Mouse (Mus musculus) liver, adult 2 months (tissue): ENCODE data around the gene 2310079G19Rik. TPM values are rescaled to one million over a fixed set of nuclear protein-coding genes. Genes with fewer than 3 reads are reported as not detected.

ENCODE experiments used
- DNase-seq: peaks from one replicate; pipeline ENCODE4 v3.0.0-alpha.2; 2011; ENCODE audit warnings: low read depth, low spot score; ENCODE audit errors: extremely low read depth
- H3K27ac ChIP-seq: fragments of 200-500 bp; replicated peaks from 2 replicates; pipeline ENCODE4 v1.5.1; 2012; ENCODE audit warnings: low read depth, mild to moderate bottlenecking, control low read depth, inconsistent platforms, low read length; ENCODE audit not compliant: insufficient read depth
- H3K27me3 ChIP-seq: fragments of 200-500 bp; 2 replicates; pipeline ENCODE4 v1.6.1; 2012; ENCODE audit warnings: mild to moderate bottlenecking, moderate library complexity, low read length, inconsistent platforms; ENCODE audit not compliant: control insufficient read depth, insufficient read depth
- H3K36me3 ChIP-seq: fragments of 200-500 bp; 2 replicates; pipeline ENCODE4 v1.6.1; 2012; ENCODE audit warnings: low read length, inconsistent platforms; ENCODE audit not compliant: control insufficient read depth, insufficient read depth
- H3K4me1 ChIP-seq: fragments of 200-500 bp; 2 replicates; pipeline ENCODE4 v1.6.1; 2011; ENCODE audit warnings: low read length; ENCODE audit not compliant: control insufficient read depth, insufficient read depth
- H3K4me3 ChIP-seq: fragments of 200-500 bp; 2 replicates; pipeline ENCODE4 v1.5.1; 2011; ENCODE audit warnings: low read depth, mild to moderate bottlenecking, control low read depth, low read length, moderate library complexity; ENCODE audit not compliant: insufficient read depth
- H3K79me2 ChIP-seq: fragments of 200-500 bp; 2 replicates; pipeline ENCODE4 v1.6.1; 2012; ENCODE audit warnings: inconsistent platforms, mild to moderate bottlenecking, low read length, moderate library complexity; ENCODE audit not compliant: control insufficient read depth, insufficient read depth
- H3K9ac ChIP-seq: fragments of 200-500 bp; 2 replicates; pipeline ENCODE4 v1.6.1; 2012; ENCODE audit warnings: low read depth, mild to moderate bottlenecking, control low read depth, inconsistent platforms, low read length
- CTCF ChIP-seq: fragments of 200-500 bp; IDR thresholded peaks from 2 replicates; pipeline ENCODE4 v1.5.1; 2011; ENCODE audit warnings: low read depth, low read length, control low read depth
- POLR2A ChIP-seq: fragments of 200-500 bp; IDR thresholded peaks from 2 replicates; pipeline ENCODE4 v1.6.1; 2011; ENCODE audit warnings: low read length, control low read depth; ENCODE audit not compliant: insufficient read depth; ENCODE audit errors: extremely low read depth
- WGBS: fragments of 180-500 bp; shearing (Covaris S2); methylation state at CpG from one replicate; pipeline ENCODE4 v1.1.7; 2018; 5-methylcytosine and 5-hydroxymethylcytosine counted together
- polyA plus RNA-seq: library from polyadenylated mRNA; depleted of rRNA; stranded (reverse); fragments of >200 nt; gene quantifications from 2 replicates; pipeline ENCODE4 v1.2.3, GENCODE M21; 2012
- total RNA-seq: library from RNA; depleted of rRNA; stranded (reverse); fragments of >200 nt; gene quantifications from 2 replicates; pipeline ENCODE4 v1.2.3, GENCODE M21; 2014

The 2310079G19Rik gene
- total and polyA plus RNA-seq, 2 experiments = not detected

DNA sequence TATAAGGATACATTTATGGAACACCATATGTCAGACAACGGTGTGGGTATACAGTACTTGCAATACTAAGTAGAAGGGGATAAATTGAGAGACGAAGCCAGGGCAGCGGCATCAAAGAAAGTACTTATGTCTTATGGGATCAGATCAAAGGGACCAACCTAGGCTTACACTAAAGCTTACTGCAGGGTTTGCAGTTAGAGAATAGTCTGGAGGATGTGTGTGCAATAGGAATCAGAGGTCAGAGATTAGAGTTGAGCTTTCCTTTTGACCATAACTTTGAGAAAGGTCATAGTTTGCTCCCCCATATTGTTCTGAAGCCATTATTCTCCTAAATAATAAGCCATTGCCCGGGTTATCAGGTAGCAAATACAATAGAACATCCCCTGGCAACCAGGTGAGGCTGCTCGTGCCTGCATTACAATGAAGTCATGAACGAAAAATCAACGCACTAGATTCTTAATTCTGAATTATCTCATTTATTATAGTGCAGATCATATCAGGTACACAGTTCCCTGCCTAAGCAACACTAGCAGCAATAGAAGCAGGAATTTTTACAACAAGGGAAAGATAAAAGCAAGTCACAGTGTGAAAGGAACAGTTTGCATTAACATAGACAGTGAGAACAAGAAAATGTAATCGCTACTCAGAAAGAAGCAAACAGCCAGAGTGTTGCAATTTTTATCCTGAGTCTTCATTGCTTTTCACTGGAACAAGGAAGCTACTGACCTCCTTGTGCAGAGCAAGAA is 19.1 kb upstream of the 2310079G19Rik start:
- Histone ChIP-seq H3K9ac (no peak overlapping the region), H3K79me2 (no peaks in the 10 kb centered on the region), H3K27ac (no peak overlapping the region), H3K4me1 (peaks cover 5% of the 10 kb centered on the region; the same call in 1 of the 2 replicates), H3K27me3 (no peaks in the 10 kb centered on the region), H3K36me3 (no peaks in the 10 kb centered on the region), H3K4me3 (no peak overlapping the region)
- DNase-seq = no peak
- 87% methylated on average over 8 of the region's 8 CpGs for WGBS
- TF ChIP-seq POLR2A = no peak
- TF ChIP-seq CTCF = no peak

DNA sequence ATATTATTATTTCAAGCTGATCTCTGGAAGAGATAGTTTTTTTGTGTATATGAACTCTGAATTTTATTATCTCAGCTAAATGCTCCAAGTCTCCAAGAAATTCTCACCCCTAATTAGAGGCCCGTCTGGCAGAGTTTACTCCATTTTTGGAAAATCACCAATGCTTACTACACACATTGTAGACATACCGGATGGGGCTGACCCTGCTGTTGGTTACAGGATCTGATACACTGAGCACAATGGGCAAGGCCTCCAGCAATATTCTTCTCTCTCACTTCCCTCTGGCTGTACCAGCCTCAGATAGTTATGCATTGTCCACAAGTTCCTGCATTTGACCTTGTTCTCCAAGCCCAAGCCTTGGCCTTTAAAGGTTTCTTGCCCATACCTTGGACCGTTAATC is 12.6 kb upstream of the 2310079G19Rik start:
- 76% methylated on average over 3 of the region's 3 CpGs for WGBS
- H3K4me1 ChIP-seq = peaks cover 5% of the 10 kb centered on the region; the same call in 1 of the 2 replicates

DNA sequence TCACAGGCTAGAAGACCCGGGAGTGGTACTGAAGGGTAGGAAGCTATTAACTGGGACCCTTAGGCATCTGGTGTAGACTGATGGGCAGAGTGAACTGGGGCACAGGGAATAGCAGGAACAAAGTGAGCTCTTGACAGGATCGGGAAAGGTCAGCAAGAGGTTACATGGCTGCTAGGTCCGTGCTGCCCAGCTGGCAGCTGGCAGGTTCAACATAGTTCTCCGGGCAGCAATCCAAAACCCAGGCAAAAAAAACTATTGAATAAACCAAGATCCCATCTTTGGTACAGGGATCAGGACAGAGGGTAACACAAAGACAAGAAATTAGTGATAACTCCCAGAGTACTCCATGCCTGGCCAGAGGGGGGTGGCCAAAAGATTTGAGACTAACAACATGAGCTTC is 7.7 kb upstream of the 2310079G19Rik start:
- Histone ChIP-seq H3K27me3 (no peaks in the 10 kb centered on the region), H3K4me1 (peaks cover 2% of the 10 kb centered on the region; the same call in 1 of the 2 replicates), H3K4me3 (no peak overlapping the region), H3K9ac (no peak overlapping the region), H3K79me2 (no peaks in the 10 kb centered on the region), H3K27ac (no peak overlapping the region), H3K36me3 (no peaks in the 10 kb centered on the region)
- TF ChIP-seq POLR2A (no peak), CTCF (no peak)
- 17% methylated on average over 4 of the region's 4 CpGs for WGBS
- DNase-seq = peak; percentile 86

More for the DNA sequence above, 12.6 kb upstream of the 2310079G19Rik start:
- no peak for DNase-seq
- Histone ChIP-seq H3K79me2 (no peaks in the 10 kb centered on the region), H3K36me3 (no peaks in the 10 kb centered on the region), H3K4me3 (no peak overlapping the region), H3K9ac (no peak overlapping the region), H3K27me3 (no peaks in the 10 kb centered on the region), H3K27ac (no peak overlapping the region)
- no peak for TF ChIP-seq POLR2A
- no peak for TF ChIP-seq CTCF

DNA sequence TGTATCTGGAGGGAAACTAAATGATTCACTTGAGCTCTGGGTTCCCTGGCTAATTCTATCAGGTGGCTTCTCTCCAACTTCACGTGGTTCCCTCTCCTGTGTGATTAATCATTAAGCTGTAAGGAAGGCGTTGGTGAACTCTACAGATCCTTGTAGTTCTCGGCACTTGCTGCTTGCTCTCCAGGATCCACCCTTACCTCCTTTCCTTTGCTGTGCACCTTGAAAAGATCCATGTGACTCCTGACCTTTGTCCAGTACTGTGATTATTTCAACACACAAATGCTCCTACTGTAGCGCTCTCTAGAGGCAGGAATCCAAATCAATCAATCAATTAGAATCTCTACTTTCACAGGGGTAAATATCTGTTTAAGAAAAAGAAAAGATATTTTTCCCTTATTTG is 4.0 kb upstream of the 2310079G19Rik start:
- Histone ChIP-seq H3K4me3 (no peak overlapping the region), H3K36me3 (no peaks in the 10 kb centered on the region), H3K79me2 (no peaks in the 10 kb centered on the region), H3K27ac (no peak overlapping the region), H3K27me3 (no peaks in the 10 kb centered on the region), H3K4me1 (peaks cover 2% of the 10 kb centered on the region; the same call in 1 of the 2 replicates), H3K9ac (no peak overlapping the region)
- TF ChIP-seq CTCF (peak; percentile 25; the same call in 1 of the 2 replicates), POLR2A (no peak)
- peak; percentile 87 for DNase-seq
- 19% methylated on average over 4 of the region's 4 CpGs for WGBS

DNA sequence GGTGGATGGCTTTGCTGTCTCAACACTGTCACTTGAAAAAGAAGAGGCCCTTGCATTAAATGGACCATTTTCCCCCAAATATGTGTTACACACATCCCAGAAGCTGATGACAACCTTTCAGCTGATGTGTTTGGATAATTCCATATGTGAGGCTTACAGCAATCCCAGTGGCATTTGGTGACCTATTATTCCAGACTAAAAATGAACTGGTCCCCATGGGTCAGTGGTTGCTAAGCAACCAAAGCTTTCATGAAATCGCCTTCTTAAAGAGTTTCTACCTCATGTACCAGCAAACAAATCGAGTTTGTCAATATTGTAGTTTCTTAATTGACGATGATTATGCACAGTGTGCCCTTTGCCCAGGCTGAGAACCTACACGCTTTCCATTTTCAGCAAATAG is 14.8 kb downstream of the 2310079G19Rik start:
- Histone ChIP-seq H3K4me3 (no peak overlapping the region), H3K79me2 (no peaks in the 10 kb centered on the region), H3K4me1 (no peaks in the 10 kb centered on the region), H3K27ac (no peak overlapping the region), H3K36me3 (no peaks in the 10 kb centered on the region), H3K9ac (no peak overlapping the region), H3K27me3 (no peaks in the 10 kb centered on the region)
- TF ChIP-seq POLR2A = no peak
- no peak for TF ChIP-seq CTCF
- 80% methylated on average over 4 of the region's 4 CpGs for WGBS
- DNase-seq = no peak

DNA sequence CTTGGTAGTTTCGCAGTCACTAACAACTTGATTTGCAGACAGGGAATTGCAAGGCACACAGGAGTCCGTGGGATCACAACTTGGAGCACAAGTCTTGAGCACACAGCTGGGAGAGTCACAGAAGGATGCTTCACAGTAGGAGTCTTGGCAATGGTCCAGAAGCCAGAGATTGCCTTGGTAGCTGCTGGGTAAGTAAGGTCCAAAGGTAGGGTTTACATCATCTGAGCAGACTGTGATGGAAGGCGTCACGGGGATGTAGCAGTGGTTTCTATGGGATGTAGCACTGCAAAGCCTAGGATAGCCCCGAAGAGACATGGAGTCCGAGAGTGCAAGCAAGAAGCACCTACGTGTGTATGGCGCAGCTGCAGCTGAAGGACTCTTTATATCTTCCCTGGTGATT is 15.5 kb downstream of the 2310079G19Rik start, which contains the start of gene Krtap24-1:
Krtap24-1 (minus strand) TSS at position 358 of the 400 bp plus-strand sequence.
- Histone ChIP-seq H3K4me1 (no peaks in the 10 kb centered on the region), H3K79me2 (no peaks in the 10 kb centered on the region), H3K4me3 (no peak within 1 kb of the TSS), H3K27me3 (no peaks in the 10 kb centered on the region), H3K36me3 (no peaks in the 10 kb centered on the region), H3K9ac (no peak within 1 kb of the TSS), H3K27ac (no peak within 1 kb of the TSS)
- 85% methylated on average over 8 of the region's 8 CpGs for WGBS
- TF ChIP-seq CTCF = no peak
- no peak for TF ChIP-seq POLR2A
- DNase-seq = no peak
